Comparison of ENCODE assay signal across 7 mouse cellular contexts in the genomic region with DNA sequence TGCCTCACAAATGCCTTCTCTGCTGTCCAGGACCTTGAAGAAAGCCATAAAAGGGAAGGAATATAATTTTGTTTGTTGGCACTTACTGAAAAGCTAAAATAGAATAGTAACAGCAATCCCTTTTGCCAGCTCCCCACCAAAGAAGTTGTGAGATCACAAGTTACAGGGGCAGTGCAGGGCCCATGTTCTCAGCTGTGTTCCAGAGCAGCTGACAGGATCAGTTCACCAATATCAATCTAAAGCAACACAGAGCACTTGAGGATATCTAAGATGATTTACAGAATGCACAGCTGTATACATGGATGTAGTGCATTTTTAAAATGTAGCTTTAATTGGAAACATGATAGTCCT.
A peak's percentile ranks its signal among the peaks of the same experiment; 100 is the strongest.
DNase-seq lines count a peak whose midpoint lies in the region; ATAC-seq lines count a peak whose summit lies in the region.

No protein-coding gene starts in this region.

- H3K9ac ChIP-seq in forebrain, embryonic 14.5 days (ENCODE audit: low read length): no peak overlapping the region

- DNase-seq in ovary, postnatal 14 days (ENCODE audit: low spot score): peak; percentile 7
- no peak for DNase-seq in ovary, adult 18-20 months (ENCODE audit: low spot score)
- DNase-seq in liver: peak; percentile 17
- DNase-seq in thymus, postnatal 25 days: peak; percentile 40
- no peak for DNase-seq in forebrain, embryonic 14.5 days (ENCODE audit: low spot score)
- no peak for DNase-seq in frontal cortex, postnatal 25 days (ENCODE audit: low spot score in 2 of 2)

- H3K4me3 ChIP-seq in forebrain, embryonic 14.5 days (ENCODE audit: low read depth, low read length): no peak overlapping the region

- ATAC-seq in erythroid progenitor cell, adult 5-6 weeks (replicated peaks; ENCODE audit: low FRiP score, poor library complexity, severe bottlenecking): peak; percentile 49; the same call in 1 of the 2 replicates
- no peak for ATAC-seq in forebrain, embryonic 14.5 days

- no peaks in the 10 kb centered on the region for H3K4me1 ChIP-seq in forebrain, embryonic 14.5 days (ENCODE audit: control insufficient read depth, insufficient read depth, low read length)

- no peak overlapping the region for H3K4me2 ChIP-seq in forebrain, embryonic 14.5 days (ENCODE audit: low read length)

- no peaks in the 10 kb centered on the region for H3K36me3 ChIP-seq in forebrain, embryonic 14.5 days (ENCODE audit: control insufficient read depth, insufficient read depth, low read length)

- no peaks in the 10 kb centered on the region for H3K27me3 ChIP-seq in forebrain, embryonic 14.5 days (replicated peaks; ENCODE audit: control insufficient read depth, insufficient read depth, low read length)

- H3K9me3 ChIP-seq in forebrain, embryonic 14.5 days (replicated peaks; ENCODE audit: control insufficient read depth, low read length): no peaks in the 10 kb centered on the region

- no peak overlapping the region for H3K27ac ChIP-seq in forebrain, embryonic 14.5 days (ENCODE audit: low read depth, low read length)

Comparison
In these comparisons a context has a peak if more than half of its experiments do, and no peak if none do; other contexts are left out.
1. DNase-seq: peak in ovary, postnatal 14 days (single experiment), liver (single experiment) and thymus, postnatal 25 days (single experiment); none in ovary, adult 18-20 months (single experiment), forebrain, embryonic 14.5 days (single experiment) and frontal cortex, postnatal 25 days (0 of 2).